Mouse (Mus musculus): ENCODE measurements around the gene Tmem201. TPM values are rescaled to one million over a fixed set of nuclear protein-coding genes. Genes with fewer than 3 reads are reported as not detected.

Gene Tmem201
- polyA plus RNA-seq, 1 experiment from 2014 or later: 8.7 TPM

GRCm38 (mm10) chr4:149674814-149675377 lies 62.9 kb downstream of the Tmem201 start:
- Histone ChIP-seq H3K36me3 (ENCODE audit: control insufficient read depth, insufficient read depth) (no peaks in the 10 kb centered on the region), H3K4me1 (replicated peaks; ENCODE audit: control insufficient read depth, insufficient read depth, low read length) (no peaks in the 10 kb centered on the region), H3K4me2 (replicated peaks; ENCODE audit: low read depth) (peak overlapping the region; percentile 87), H3K27ac (ENCODE audit: low read depth, low read length) (no peak overlapping the region), H3K4me3 (ENCODE audit: low read depth, low read length) (peak overlapping the region; percentile 51), H3K9ac (ENCODE audit: low read depth, low read length) (no peak overlapping the region), H3K27me3 (replicated peaks; ENCODE audit: control insufficient read depth, insufficient read depth, low read length) (peaks cover 32% of the 10 kb centered on the region), H3K9me3 (ENCODE audit: control insufficient read depth) (no peaks in the 10 kb centered on the region)
- no peak for ATAC-seq
- WGBS: 15% methylated on average over 8 of the region's 8 CpGs
- TF ChIP-seq CTCF (IDR thresholded peaks at IDR 0.05; ENCODE audit: low read depth): no peak

- no peak for ATAC-seq
These were observed 65.1 kb downstream of the Tmem201 start for GRCm38 (mm10) chr4:149672747-149673146.

GRCm38 (mm10) chr4:149671175-149671574 lies 66.7 kb downstream of the Tmem201 start:
- Histone ChIP-seq H3K27ac (ENCODE audit: low read depth, low read length) (no peak overlapping the region), H3K4me2 (replicated peaks; ENCODE audit: low read depth) (no peak overlapping the region), H3K4me3 (ENCODE audit: low read depth, low read length) (no peak overlapping the region), H3K4me1 (replicated peaks; ENCODE audit: control insufficient read depth, insufficient read depth, low read length) (no peaks in the 10 kb centered on the region), H3K36me3 (ENCODE audit: control insufficient read depth, insufficient read depth) (no peaks in the 10 kb centered on the region), H3K9me3 (ENCODE audit: control insufficient read depth) (no peaks in the 10 kb centered on the region), H3K27me3 (replicated peaks; ENCODE audit: control insufficient read depth, insufficient read depth, low read length) (peaks cover 30% of the 10 kb centered on the region), H3K9ac (ENCODE audit: low read depth, low read length) (no peak overlapping the region)
- TF ChIP-seq CTCF (IDR thresholded peaks at IDR 0.05; ENCODE audit: low read depth): no peak
- 98% methylated on average over 6 of the region's 6 CpGs for WGBS
- ATAC-seq: no peak

More at GRCm38 (mm10) chr4:149672747-149673146, 65.1 kb downstream of the Tmem201 start:
- Histone ChIP-seq H3K4me1 (replicated peaks; ENCODE audit: control insufficient read depth, insufficient read depth, low read length) (no peaks in the 10 kb centered on the region), H3K36me3 (ENCODE audit: control insufficient read depth, insufficient read depth) (no peaks in the 10 kb centered on the region), H3K27me3 (replicated peaks; ENCODE audit: control insufficient read depth, insufficient read depth, low read length) (peaks cover 32% of the 10 kb centered on the region), H3K9ac (ENCODE audit: low read depth, low read length) (no peak overlapping the region), H3K4me3 (ENCODE audit: low read depth, low read length) (no peak overlapping the region), H3K4me2 (replicated peaks; ENCODE audit: low read depth) (no peak overlapping the region), H3K27ac (ENCODE audit: low read depth, low read length) (no peak overlapping the region), H3K9me3 (ENCODE audit: control insufficient read depth) (no peaks in the 10 kb centered on the region)
- TF ChIP-seq CTCF (IDR thresholded peaks at IDR 0.05; ENCODE audit: low read depth): no peak
- 93% methylated on average over 5 of the region's 5 CpGs for WGBS

- WGBS: 87% methylated on average over 6 of the region's 6 CpGs
- Histone ChIP-seq H3K27me3 (replicated peaks; ENCODE audit: control insufficient read depth, insufficient read depth, low read length) (no peaks in the 10 kb centered on the region), H3K4me3 (ENCODE audit: low read depth, low read length) (no peak overlapping the region), H3K27ac (ENCODE audit: low read depth, low read length) (no peak overlapping the region), H3K4me2 (replicated peaks; ENCODE audit: low read depth) (no peak overlapping the region), H3K9me3 (ENCODE audit: control insufficient read depth) (no peaks in the 10 kb centered on the region), H3K9ac (ENCODE audit: low read depth, low read length) (no peak overlapping the region), H3K4me1 (replicated peaks; ENCODE audit: control insufficient read depth, insufficient read depth, low read length) (no peaks in the 10 kb centered on the region), H3K36me3 (ENCODE audit: control insufficient read depth, insufficient read depth) (no peaks in the 10 kb centered on the region)
- no peak for ATAC-seq
- no peak for TF ChIP-seq CTCF (IDR thresholded peaks at IDR 0.05; ENCODE audit: low read depth)
These were observed 72.2 kb downstream of the Tmem201 start for GRCm38 (mm10) chr4:149665692-149666090.

Other genes starting within 250 kb of the Tmem201 start
- gene Ctnnbip1, start 219.8 kb downstream of the Tmem201 start, polyA plus RNA-seq (2015; fragmentation: Nextera tagmentation; extraction: Ambion mirVana): 52.8 and 53.5 TPM in 2 replicates
- 34.3 and 34.7 TPM in 2 replicates for gene Clstn1, start 151.6 kb downstream of the Tmem201 start, polyA plus RNA-seq (2015; fragmentation: Nextera tagmentation; extraction: Ambion mirVana)
- 2.5 TPM in 2 replicates for gene Pik3cd, start 35.5 kb downstream of the Tmem201 start, polyA plus RNA-seq (2015; fragmentation: Nextera tagmentation; extraction: Ambion mirVana)
- gene Slc25a33, start 36.2 kb upstream of the Tmem201 start, polyA plus RNA-seq (2015; fragmentation: Nextera tagmentation; extraction: Ambion mirVana): 8.3 and 8.4 TPM in 2 replicates
- gene Spsb1, start 217.0 kb upstream of the Tmem201 start, polyA plus RNA-seq (2015; fragmentation: Nextera tagmentation; extraction: Ambion mirVana): 26.4 and 26.5 TPM in 2 replicates